Mouse (Mus musculus) small intestine, adult 2 months (tissue): ENCODE results near the gene Vmn2r81. TPM values are rescaled to one million over a fixed set of nuclear protein-coding genes. Genes with fewer than 3 reads are reported as not detected.
A peak's percentile ranks its signal among the peaks of the same experiment; 100 is the strongest.
"Not testable (repeated sequence)": the region's sequence is repeated elsewhere in the genome, so short reads cannot be mapped to it uniquely, and the experiment has no call there.

ENCODE experiments used
- H3K27ac ChIP-seq: fragments of 200-500 bp; 2 replicates; pipeline ENCODE4 v1.5.1; 2012; ENCODE audit warnings: low read depth, low read length, control low read depth, inconsistent platforms; ENCODE audit not compliant: insufficient read depth
- H3K27me3 ChIP-seq: fragments of 200-500 bp; 2 replicates; pipeline ENCODE4 v1.6.1; 2012; ENCODE audit warnings: mild to moderate bottlenecking, moderate library complexity, low read length, inconsistent platforms; ENCODE audit not compliant: control insufficient read depth, insufficient read depth
- H3K36me3 ChIP-seq: fragments of 200-500 bp; 2 replicates; pipeline ENCODE4 v1.6.1; 2012; ENCODE audit warnings: mild to moderate bottlenecking, low read length, control low read depth, inconsistent platforms; ENCODE audit not compliant: control insufficient read depth, insufficient read depth
- H3K4me1 ChIP-seq: fragments of 200-500 bp; 2 replicates; pipeline ENCODE4 v1.6.1; 2012; ENCODE audit warnings: low read length, inconsistent platforms, mixed read lengths; ENCODE audit not compliant: control insufficient read depth, insufficient read depth, insufficient read length
- H3K4me3 ChIP-seq: fragments of 200-500 bp; 2 replicates; pipeline ENCODE4 v1.5.1; 2012; ENCODE audit warnings: low read depth, mild to moderate bottlenecking, control low read depth, inconsistent platforms, low read length, moderate library complexity
- CTCF ChIP-seq: fragments of 200-500 bp; IDR thresholded peaks from 2 replicates; pipeline ENCODE4 v1.5.1; 2012; ENCODE audit warnings: low read depth, mild to moderate bottlenecking, control low read depth, inconsistent platforms, low read length, moderate library complexity, mixed read lengths; ENCODE audit not compliant: insufficient replicate concordance, insufficient read length; ENCODE audit errors: extremely low read depth
- POLR2A ChIP-seq: fragments of 200-500 bp; IDR thresholded peaks from 2 replicates; pipeline ENCODE4 v1.6.1; 2012; ENCODE audit warnings: low read depth, mild to moderate bottlenecking, control low read depth, inconsistent platforms, low read length, moderate library complexity
- WGBS: fragments of 180-500 bp; shearing (Covaris S2); methylation state at CpG from one replicate; pipeline ENCODE4 v1.1.7; 2018; 5-methylcytosine and 5-hydroxymethylcytosine counted together
- polyA plus RNA-seq: library from polyadenylated mRNA; depleted of rRNA; stranded (reverse); fragments of >200 nt; gene quantifications from 2 replicates; pipeline ENCODE4 v1.2.3, GENCODE M21; 2012; rRNA removed

Gene Vmn2r81
- not detected in 2 replicates for polyA plus RNA-seq

GRCm38 (mm10) chr10:79247392-79247791, at the start of gene Vmn2r81:
Gene Vmn2r81, plus strand, starts transcription at chr10:79247692.
- not testable (repeated sequence) for H3K27ac ChIP-seq, H3K36me3 ChIP-seq, H3K4me3 ChIP-seq, H3K4me1 ChIP-seq, H3K27me3 ChIP-seq
- WGBS: 61% methylated on average over 3 of the region's 3 CpGs

GRCm38 (mm10) chr10:79199973-79200372, 47.5 kb upstream of the Vmn2r81 start:
- 90% methylated on average over 1 of the region's 1 CpGs for WGBS
- not testable (repeated sequence) for H3K4me1 ChIP-seq, H3K36me3 ChIP-seq, H3K27ac ChIP-seq, H3K27me3 ChIP-seq, H3K4me3 ChIP-seq

GRCm38 (mm10) chr10:79220432-79220831, 27.1 kb upstream of the Vmn2r81 start:
- TF ChIP-seq CTCF (no peak), POLR2A (no peak)
- no peaks in the 10 kb centered on the region for H3K36me3 ChIP-seq
- H3K27ac ChIP-seq: no peak overlapping the region

GRCm38 (mm10) chr10:79221606-79222005, 25.9 kb upstream of the Vmn2r81 start:
- Histone ChIP-seq H3K36me3 (no peaks in the 10 kb centered on the region), H3K27me3 (no peaks in the 10 kb centered on the region), H3K4me3 (no peak overlapping the region), H3K27ac (no peak overlapping the region), H3K4me1 (no peaks in the 10 kb centered on the region)
- TF ChIP-seq POLR2A (no peak), CTCF (no peak)

More at GRCm38 (mm10) chr10:79220432-79220831, 27.1 kb upstream of the Vmn2r81 start:
- Histone ChIP-seq H3K4me3 (no peak overlapping the region), H3K27me3 (no peaks in the 10 kb centered on the region), H3K4me1 (no peaks in the 10 kb centered on the region)

GRCm38 (mm10) chr10:79222214-79222613, 25.3 kb upstream of the Vmn2r81 start:
- Histone ChIP-seq H3K4me3 (no peak overlapping the region), H3K27me3 (no peaks in the 10 kb centered on the region), H3K4me1 (no peaks in the 10 kb centered on the region), H3K36me3 (no peaks in the 10 kb centered on the region), H3K27ac (no peak overlapping the region)
- TF ChIP-seq CTCF (no peak), POLR2A (no peak)
- WGBS: 68% methylated on average over 7 of the region's 7 CpGs

- H3K27me3 ChIP-seq, H3K36me3 ChIP-seq, H3K4me1 ChIP-seq, H3K27ac ChIP-seq: not testable (repeated sequence)
- peak overlapping the region; percentile 22; the same call in 1 of the 2 replicates for H3K4me3 ChIP-seq
- 4% methylated on average over 16 of the region's 16 CpGs for WGBS
- TF ChIP-seq CTCF: peak; percentile 21; the same call in 1 of the 2 replicates
These were observed 74.7 kb downstream of the Vmn2r81 start for GRCm38 (mm10) chr10:79322033-79322736.

- H3K36me3 ChIP-seq: no peaks in the 10 kb centered on the region
- H3K27ac ChIP-seq: no peak overlapping the region
- H3K4me3 ChIP-seq: no peak overlapping the region
- TF ChIP-seq POLR2A (no peak), CTCF (no peak)
- no peaks in the 10 kb centered on the region for H3K27me3 ChIP-seq
- H3K4me1 ChIP-seq: no peaks in the 10 kb centered on the region
These were observed 75.2 kb downstream of the Vmn2r81 start for GRCm38 (mm10) chr10:79322737-79323086.

Other genes with a start within 250 kb of the Vmn2r81 start
- not detected in 2 replicates for gene Olfr1351, start 235.2 kb upstream of the Vmn2r81 start, polyA plus RNA-seq
- not detected in 2 replicates for gene Olfr57, start 219.0 kb upstream of the Vmn2r81 start, polyA plus RNA-seq
- 0.51 and 0.55 TPM in 2 replicates for gene 2610008E11Rik, start 150.1 kb upstream of the Vmn2r81 start, polyA plus RNA-seq
- gene Vmn2r80, start 98.9 kb upstream of the Vmn2r81 start, polyA plus RNA-seq: not detected in 2 replicates
- not detected in 2 replicates for gene Vmn2r82, start 108.8 kb downstream of the Vmn2r81 start, polyA plus RNA-seq
- gene Vmn2r83, start 221.0 kb downstream of the Vmn2r81 start, polyA plus RNA-seq: not detected in 2 replicates